Mouse (Mus musculus) neural tube, embryonic 15.5 days (tissue): ENCODE measurements around the gene Lrmda. TPM values are rescaled to one million over a fixed set of nuclear protein-coding genes. Genes with fewer than 3 reads are reported as not detected.

Experiments
- ATAC-seq: fragments of 200-750 bp; cut with Nextera tagmentation; 2 replicates; pipeline ENCODE4 v1.8.0; 2017; ENCODE audit warnings: mild to moderate bottlenecking, moderate TSS enrichment, moderate library complexity; ENCODE audit not compliant: low FRiP score
- H3K27ac ChIP-seq: fragments of 300-500 bp; sonication (generic); replicated peaks from 2 replicates; pipeline ENCODE4 v1.5.1; 2015; ENCODE audit warnings: mild to moderate bottlenecking, inconsistent platforms
- H3K27me3 ChIP-seq: fragments of 300-500 bp; sonication (generic); replicated peaks from 2 replicates; pipeline ENCODE4 v1.6.1; 2015; ENCODE audit warnings: inconsistent platforms
- H3K36me3 ChIP-seq: fragments of 300-500 bp; sonication (generic); 2 replicates; pipeline ENCODE4 v1.6.1; 2015; ENCODE audit warnings: inconsistent platforms
- H3K4me1 ChIP-seq: fragments of 300-500 bp; sonication (generic); 2 replicates; pipeline ENCODE4 v1.6.1; 2015; ENCODE audit warnings: inconsistent platforms
- H3K4me2 ChIP-seq: fragments of 300-500 bp; sonication (generic); 2 replicates; pipeline ENCODE4 v1.6.1; 2015; ENCODE audit warnings: inconsistent platforms, mild to moderate bottlenecking, moderate library complexity
- H3K4me3 ChIP-seq: fragments of 300-500 bp; sonication (generic); replicated peaks from 2 replicates; pipeline ENCODE4 v1.5.1; 2015; ENCODE audit warnings: mild to moderate bottlenecking, inconsistent platforms
- H3K9ac ChIP-seq: fragments of 300-500 bp; sonication (generic); replicated peaks from 2 replicates; pipeline ENCODE4 v1.6.1; 2015; ENCODE audit warnings: mild to moderate bottlenecking, inconsistent platforms
- H3K9me3 ChIP-seq: fragments of 300-500 bp; sonication (generic); replicated peaks from 2 replicates; pipeline ENCODE4 v1.6.1; 2016; ENCODE audit warnings: inconsistent platforms
- WGBS: fragments of 180-500 bp; shearing (Covaris S2); methylation state at CpG from one replicate; pipeline ENCODE4 v1.1.7; 2015; ENCODE audit warnings: mixed read lengths; 5-methylcytosine and 5-hydroxymethylcytosine counted together
- polyA plus RNA-seq: library from polyadenylated mRNA; unstranded; fragments of >200 nt; fragmentation: Nextera tagmentation; extraction: Ambion mirVana; gene quantifications from 2 replicates; pipeline ENCODE4 v1.2.1, GENCODE M21; 2015

Gene Lrmda
- polyA plus RNA-seq, 1 experiment from 2014 or later, result 0.68 TPM

DNA sequence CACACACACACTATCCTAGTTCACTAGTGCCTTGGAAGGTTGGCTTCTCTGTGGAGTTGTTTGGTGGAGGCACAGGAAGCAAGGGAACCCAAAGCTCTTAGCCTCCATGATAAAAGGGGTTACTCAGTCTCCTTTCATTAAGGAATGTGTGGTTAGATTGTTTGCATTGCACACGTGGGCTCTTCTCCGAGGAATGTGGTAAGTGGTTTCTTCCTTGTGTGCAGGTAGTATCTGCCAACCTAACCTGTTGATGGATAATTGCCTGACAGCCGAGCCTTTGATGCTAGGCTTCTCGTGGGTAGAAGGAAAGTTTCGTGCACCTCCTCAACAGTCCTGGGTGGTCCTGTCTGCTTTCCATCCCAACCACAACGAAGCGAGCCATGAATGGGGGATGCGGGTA, 648.8 kb downstream of the Lrmda start:
- WGBS, result 80% methylated on average over 8 of the region's 8 CpGs
- Histone ChIP-seq H3K4me3 (no peak overlapping the region), H3K9ac (no peak overlapping the region), H3K9me3 (no peaks in the 10 kb centered on the region), H3K27ac (no peak overlapping the region), H3K27me3 (no peaks in the 10 kb centered on the region), H3K4me1 (no peaks in the 10 kb centered on the region), H3K36me3 (no peaks in the 10 kb centered on the region), H3K4me2 (no peak overlapping the region)
- ATAC-seq, result no peak

DNA sequence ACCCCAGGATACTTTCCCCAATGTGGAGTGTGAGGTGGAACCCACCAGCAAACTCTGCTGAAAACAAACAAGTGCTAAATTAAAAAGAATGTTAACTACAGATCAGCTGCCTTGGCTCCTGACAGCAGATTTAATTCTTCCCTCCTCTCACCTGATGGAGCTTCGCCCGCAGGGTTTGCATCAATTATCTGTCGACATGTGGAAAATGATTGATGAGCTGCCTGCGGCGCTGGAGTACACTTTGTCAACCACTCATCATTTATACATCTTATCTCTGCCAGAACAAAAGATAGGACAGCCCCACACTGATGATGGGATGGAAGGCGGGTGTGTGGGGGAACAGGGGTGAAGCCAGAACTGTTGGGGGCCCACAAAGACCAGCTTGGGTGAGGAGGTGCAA, 649.2 kb downstream of the Lrmda start:
- H3K27me3 ChIP-seq, result no peaks in the 10 kb centered on the region
- no peak for ATAC-seq
- H3K4me3 ChIP-seq, result no peak overlapping the region
- no peak overlapping the region for H3K4me2 ChIP-seq
- H3K4me1 ChIP-seq, result no peaks in the 10 kb centered on the region
- H3K27ac ChIP-seq, result no peak overlapping the region
- no peak overlapping the region for H3K9ac ChIP-seq
- H3K36me3 ChIP-seq, result no peaks in the 10 kb centered on the region
- WGBS, result 72% methylated on average over 6 of the region's 6 CpGs
- no peaks in the 10 kb centered on the region for H3K9me3 ChIP-seq

DNA sequence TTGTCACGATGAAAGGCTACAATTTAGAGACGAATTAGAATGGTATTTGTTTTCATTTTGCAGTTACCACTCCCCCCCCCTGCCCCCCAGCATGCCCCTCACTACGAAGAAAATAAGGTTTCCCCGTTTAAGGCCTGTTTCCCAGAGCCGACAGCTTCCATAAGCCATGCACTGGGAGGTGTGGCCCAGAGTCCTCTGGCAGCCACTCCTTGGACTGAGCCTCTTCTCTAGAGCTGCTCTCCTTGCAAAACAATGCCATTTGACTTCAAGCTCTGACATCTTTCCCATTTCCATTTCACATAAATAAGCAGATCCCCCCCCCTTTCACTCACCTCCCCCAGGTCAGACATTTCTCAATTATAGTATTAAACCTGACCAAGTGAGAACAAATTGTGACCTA, 654.1 kb downstream of the Lrmda start:
- Histone ChIP-seq H3K9me3 (no peaks in the 10 kb centered on the region), H3K4me2 (no peak overlapping the region), H3K36me3 (no peaks in the 10 kb centered on the region), H3K4me1 (no peaks in the 10 kb centered on the region; the same call in 1 of the 2 replicates), H3K27ac (no peak overlapping the region), H3K4me3 (no peak overlapping the region), H3K9ac (no peak overlapping the region), H3K27me3 (no peaks in the 10 kb centered on the region)
- WGBS, result 23% methylated on average over 5 of the region's 5 CpGs
- no peak for ATAC-seq

DNA sequence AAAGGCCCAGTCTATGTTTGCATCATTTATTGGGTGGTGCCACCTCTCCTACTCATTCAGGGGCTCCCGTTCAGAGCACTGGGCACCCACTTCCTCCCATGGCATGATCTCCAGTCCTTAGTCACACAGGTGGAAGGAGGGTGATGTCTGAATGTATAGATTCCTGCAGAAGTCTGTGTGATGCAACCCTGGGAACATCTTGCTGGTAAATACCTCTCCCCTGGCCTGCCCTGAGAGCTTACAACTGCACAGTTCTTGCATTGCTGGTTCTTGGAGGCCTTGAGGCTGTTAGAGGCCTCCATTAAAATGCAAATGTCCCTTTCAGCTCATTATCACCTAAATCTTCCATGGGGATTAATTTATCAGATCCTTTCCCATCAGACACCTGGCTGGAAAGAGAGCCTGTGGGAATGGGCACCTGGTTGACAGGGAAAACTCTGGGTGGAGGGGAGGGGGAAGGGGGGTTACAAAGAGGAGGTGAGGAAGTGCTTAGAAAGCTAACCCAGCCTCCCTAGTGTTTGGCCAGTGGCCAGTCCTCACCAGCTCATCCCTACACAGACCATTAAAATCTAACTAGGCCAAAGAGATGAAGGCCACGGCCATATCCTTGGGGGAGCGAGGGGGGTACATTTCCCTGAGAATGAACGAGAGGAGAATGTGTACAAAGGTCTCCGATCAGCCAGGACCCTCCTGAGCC, 659.6 kb downstream of the Lrmda start:
- Histone ChIP-seq H3K36me3 (no peaks in the 10 kb centered on the region), H3K4me2 (no peak overlapping the region), H3K4me1 (peaks cover 14% of the 10 kb centered on the region), H3K9ac (no peak overlapping the region), H3K4me3 (no peak overlapping the region), H3K9me3 (no peaks in the 10 kb centered on the region), H3K27me3 (no peaks in the 10 kb centered on the region), H3K27ac (no peak overlapping the region)
- no peak for ATAC-seq
- 20% methylated on average over 5 of the region's 5 CpGs for WGBS

DNA sequence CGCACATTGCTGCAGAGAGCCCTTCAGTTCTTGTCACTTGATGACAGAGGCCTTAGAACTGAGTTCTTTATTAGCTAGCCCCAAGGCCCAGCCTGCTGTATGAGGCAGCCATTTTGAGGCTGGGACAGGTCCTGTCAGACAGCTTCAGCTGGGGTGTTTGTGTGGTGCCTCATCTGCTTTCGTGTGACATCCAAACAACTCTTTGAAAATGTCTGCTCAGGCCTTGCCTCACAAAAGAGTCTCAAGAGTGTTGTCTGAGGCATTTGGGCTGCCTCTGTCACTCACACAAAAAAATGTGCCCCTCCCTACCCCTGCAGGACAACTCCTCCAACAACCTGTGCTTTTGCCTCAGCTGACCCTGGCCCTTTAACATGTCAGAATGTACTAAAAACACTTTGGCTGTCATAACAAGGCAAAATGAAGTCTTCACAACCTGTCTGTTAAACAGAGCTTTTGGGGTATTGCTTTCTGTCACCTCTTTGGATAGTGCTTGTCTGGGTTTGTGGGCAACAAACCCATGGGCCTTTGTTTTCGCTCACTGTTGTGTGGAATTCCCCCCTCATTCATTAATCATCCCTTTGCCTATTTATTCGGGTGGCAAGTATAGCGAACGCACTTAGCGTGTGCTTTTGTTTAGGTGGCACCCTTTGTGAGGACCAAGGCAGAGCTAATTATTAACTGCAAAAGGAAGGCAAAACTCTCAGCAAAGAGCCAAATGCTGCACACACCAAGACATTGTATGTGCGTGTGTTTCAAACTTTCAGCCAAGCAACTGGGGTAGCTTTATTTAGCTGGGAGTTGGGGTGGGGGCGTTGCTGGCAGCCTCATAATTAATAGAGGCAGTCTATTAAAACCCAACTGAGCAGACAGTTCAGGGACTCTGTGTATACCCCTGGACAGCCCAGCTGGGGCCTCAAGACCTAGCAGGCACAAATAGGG, 660.5 kb downstream of the Lrmda start:
- Histone ChIP-seq H3K4me3 (no peak overlapping the region), H3K4me2 (no peak overlapping the region), H3K4me1 (peaks cover 14% of the 10 kb centered on the region), H3K27me3 (no peaks in the 10 kb centered on the region), H3K9me3 (no peaks in the 10 kb centered on the region), H3K27ac (no peak overlapping the region), H3K9ac (no peak overlapping the region), H3K36me3 (no peaks in the 10 kb centered on the region)
- WGBS, result 21% methylated on average over 9 of the region's 9 CpGs
- ATAC-seq, result no peak

DNA sequence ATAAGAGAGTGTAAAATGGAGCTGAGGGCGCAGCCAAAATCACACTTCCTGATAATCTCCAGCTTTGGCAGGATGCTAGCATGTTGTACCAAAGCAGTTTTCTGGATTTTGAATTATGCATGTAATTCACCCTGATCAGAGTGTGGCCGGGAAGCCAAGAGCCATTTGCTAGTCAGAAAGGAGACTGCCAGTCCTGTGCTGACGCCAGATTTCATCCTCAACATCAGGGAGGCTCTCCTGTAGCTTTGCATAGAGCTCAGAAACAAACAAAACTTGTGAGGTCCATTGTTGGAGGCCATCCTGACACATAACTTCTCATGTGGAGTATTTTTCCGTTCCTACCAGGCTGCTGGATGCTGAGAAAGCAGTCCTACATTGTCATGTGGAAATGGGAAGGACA, 667.4 kb downstream of the Lrmda start:
- Histone ChIP-seq H3K9ac (no peak overlapping the region), H3K27me3 (no peaks in the 10 kb centered on the region), H3K9me3 (no peaks in the 10 kb centered on the region), H3K4me1 (no peaks in the 10 kb centered on the region), H3K4me3 (no peak overlapping the region), H3K4me2 (no peak overlapping the region), H3K27ac (no peak overlapping the region), H3K36me3 (no peaks in the 10 kb centered on the region)
- ATAC-seq, result no peak
- 67% methylated on average over 4 of the region's 4 CpGs for WGBS

DNA sequence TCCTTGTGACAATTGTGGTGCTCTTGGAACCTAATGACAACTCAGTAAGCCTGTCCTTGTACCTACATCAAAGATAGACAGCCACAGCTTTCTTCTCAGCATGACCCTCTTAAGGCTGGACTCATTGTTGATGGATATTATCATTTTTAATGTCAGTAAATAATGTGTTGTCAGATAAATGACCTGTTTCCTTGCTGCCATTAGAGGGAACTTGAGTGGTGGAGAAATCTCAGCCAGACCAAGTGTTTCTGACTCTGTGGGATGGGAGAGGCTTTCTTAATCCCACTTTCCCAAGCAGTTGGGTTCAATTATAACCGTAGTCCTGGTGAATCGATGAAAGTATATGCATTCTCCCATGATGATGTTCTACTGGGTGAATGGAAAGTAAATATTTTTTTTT, 668.9 kb downstream of the Lrmda start:
- no peaks in the 10 kb centered on the region for H3K9me3 ChIP-seq
- H3K27ac ChIP-seq, result no peak overlapping the region
- H3K27me3 ChIP-seq, result no peaks in the 10 kb centered on the region
- H3K36me3 ChIP-seq, result no peaks in the 10 kb centered on the region
- H3K4me1 ChIP-seq, result no peaks in the 10 kb centered on the region
- no peak for ATAC-seq
- no peak overlapping the region for H3K4me3 ChIP-seq
- no peak overlapping the region for H3K9ac ChIP-seq
- WGBS, result 90% methylated on average over 2 of the region's 2 CpGs
- H3K4me2 ChIP-seq, result no peak overlapping the region

DNA sequence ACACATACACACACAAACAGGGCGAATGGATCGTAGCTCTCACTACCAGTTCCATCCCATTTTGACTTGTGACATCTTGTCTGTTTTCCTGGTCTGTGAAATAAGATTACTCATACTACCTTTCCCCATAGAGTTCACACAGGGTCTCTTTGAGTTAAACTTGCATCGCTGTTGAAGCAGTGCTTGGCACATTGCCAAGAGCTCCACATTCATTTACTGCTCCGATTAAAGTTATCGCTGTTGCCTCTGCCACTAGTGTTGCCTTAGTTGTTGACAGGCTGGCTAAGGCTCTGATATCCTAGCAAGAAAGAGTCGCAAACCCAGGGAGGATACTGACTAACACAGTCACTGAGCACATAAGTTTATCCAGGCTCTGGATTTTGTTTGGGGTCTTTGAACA, 675.9 kb downstream of the Lrmda start:
- H3K9me3 ChIP-seq, result no peaks in the 10 kb centered on the region
- H3K27ac ChIP-seq, result no peak overlapping the region
- H3K4me3 ChIP-seq, result no peak overlapping the region
- H3K27me3 ChIP-seq, result no peaks in the 10 kb centered on the region
- no peaks in the 10 kb centered on the region for H3K36me3 ChIP-seq
- WGBS, result 38% methylated on average over 6 of the region's 6 CpGs
- no peak overlapping the region for H3K9ac ChIP-seq
- H3K4me1 ChIP-seq, result peaks cover 10% of the 10 kb centered on the region
- no peak for ATAC-seq
- no peak overlapping the region for H3K4me2 ChIP-seq

DNA sequence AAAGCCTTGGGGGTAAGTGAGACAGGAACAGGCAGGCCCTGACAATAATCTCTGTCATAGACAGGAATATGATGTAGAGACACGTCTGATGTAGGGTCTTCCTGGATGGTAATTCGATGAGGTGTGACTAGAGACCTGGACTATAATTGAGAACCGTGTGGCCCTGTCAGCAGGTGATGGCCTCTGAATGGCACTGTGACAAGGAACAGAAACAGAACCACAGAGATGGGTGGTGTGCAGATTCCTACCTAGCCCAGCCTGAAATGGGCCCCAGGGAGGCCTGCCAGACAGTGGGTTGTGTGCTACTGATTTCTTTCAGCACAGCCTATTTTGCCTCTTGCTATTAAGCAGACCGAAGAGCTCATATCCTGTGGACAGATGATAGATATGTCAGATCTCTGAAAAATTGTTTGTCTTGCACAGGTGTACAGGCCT, 676.4 kb downstream of the Lrmda start:
- no peaks in the 10 kb centered on the region for H3K27me3 ChIP-seq
- no peaks in the 10 kb centered on the region for H3K9me3 ChIP-seq
- no peak overlapping the region for H3K9ac ChIP-seq
- H3K4me1 ChIP-seq, result peaks cover 10% of the 10 kb centered on the region
- H3K4me3 ChIP-seq, result no peak overlapping the region
- WGBS, result 64% methylated on average over 4 of the region's 4 CpGs
- no peak overlapping the region for H3K27ac ChIP-seq
- no peak overlapping the region for H3K4me2 ChIP-seq
- ATAC-seq, result no peak
- no peaks in the 10 kb centered on the region for H3K36me3 ChIP-seq

DNA sequence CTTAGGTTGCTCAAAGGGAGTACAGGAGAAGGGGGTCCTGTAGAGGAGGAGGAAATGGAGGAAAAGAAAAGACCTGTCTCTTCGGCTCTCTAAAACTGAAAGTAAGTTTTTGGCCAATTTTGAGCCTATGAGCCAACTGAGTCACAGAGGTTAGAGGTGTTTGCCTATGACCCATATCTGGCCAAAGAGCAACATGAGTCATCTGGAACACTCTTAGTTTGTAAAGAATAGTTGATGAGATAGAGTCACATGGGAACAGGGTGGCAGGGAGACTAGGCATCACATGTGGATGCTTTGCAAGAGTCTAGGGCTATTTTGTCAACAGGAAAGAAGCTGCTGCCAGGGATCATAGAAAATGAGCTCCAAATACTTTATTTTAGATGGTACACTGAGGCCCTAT, 680.7 kb downstream of the Lrmda start:
- WGBS, result 88% methylated on average over 1 of the region's 1 CpGs
- no peak for ATAC-seq
- no peaks in the 10 kb centered on the region for H3K27me3 ChIP-seq
- H3K27ac ChIP-seq, result no peak overlapping the region
- no peak overlapping the region for H3K4me2 ChIP-seq
- no peaks in the 10 kb centered on the region for H3K36me3 ChIP-seq
- H3K4me1 ChIP-seq, result peaks cover 10% of the 10 kb centered on the region
- H3K9ac ChIP-seq, result no peak overlapping the region
- H3K4me3 ChIP-seq, result no peak overlapping the region
- no peaks in the 10 kb centered on the region for H3K9me3 ChIP-seq

DNA sequence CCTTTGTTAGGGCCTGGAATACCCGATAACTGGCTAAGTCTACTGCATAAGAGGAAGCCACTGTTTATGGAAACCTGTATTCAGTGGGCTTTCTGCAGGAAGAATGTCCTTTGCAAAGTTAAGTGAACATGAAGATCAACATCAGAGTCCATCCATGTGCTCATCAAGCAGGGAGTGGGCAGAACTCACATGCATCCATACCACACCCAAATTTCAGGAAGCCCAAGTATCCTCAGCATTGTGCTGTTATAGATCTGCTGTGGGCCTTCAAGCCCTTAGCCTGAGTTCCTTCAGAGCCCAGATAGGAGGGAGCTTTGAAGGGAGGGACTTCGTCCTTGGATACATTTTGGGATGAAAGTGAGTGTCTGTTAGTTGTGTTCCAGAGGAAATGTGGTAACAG, 681.2 kb downstream of the Lrmda start:
- Histone ChIP-seq H3K36me3 (no peaks in the 10 kb centered on the region), H3K4me2 (no peak overlapping the region), H3K4me1 (peaks cover 5% of the 10 kb centered on the region), H3K4me3 (no peak overlapping the region), H3K9me3 (no peaks in the 10 kb centered on the region), H3K27me3 (no peaks in the 10 kb centered on the region), H3K27ac (no peak overlapping the region), H3K9ac (no peak overlapping the region)
- ATAC-seq, result no peak
- WGBS, result 95% methylated on average over 2 of the region's 2 CpGs
